Mouse (Mus musculus) liver, embryonic 14.5 days (tissue): ENCODE measurements around the gene Tmem214.

ENCODE experiments used
- CTCF ChIP-seq: IDR thresholded peaks from 2 replicates; pipeline ENCODE4 v1.5.1; 2016; ENCODE audit warnings: antibody characterized with exemption, low read depth, control low read depth
- EP300 ChIP-seq: IDR thresholded peaks from 2 replicates; pipeline ENCODE4 v1.6.1; 2016; ENCODE audit warnings: antibody characterized with exemption, low read depth

GRCm38 (mm10) chr5:30872574-30872973 is 4.8 kb downstream of the Tmem214 start:
- TF ChIP-seq CTCF = no peak
- no peak for TF ChIP-seq EP300
